Mouse (Mus musculus): ENCODE results near the gene Atp6v0e.

Gene Atp6v0e

DNA sequence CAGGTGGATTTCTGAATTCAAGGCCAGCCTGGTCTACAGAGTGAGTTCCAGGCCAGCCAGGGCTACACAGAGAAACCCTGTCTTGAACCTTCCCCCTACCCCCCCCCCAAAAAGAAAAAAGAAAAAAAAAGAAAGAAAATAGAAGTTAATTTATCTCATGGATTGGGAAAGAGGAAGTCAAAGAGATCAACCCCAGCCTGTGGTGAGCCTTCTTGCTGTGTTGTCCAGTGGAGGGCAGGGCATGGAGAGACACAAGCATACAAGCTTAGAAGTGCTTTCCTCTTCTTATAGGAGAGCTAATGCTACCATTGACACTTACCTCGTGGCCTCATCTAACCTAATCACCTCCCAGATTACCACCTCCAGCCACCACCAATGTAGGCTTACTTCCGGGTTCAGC, 23.2 kb upstream of the Atp6v0e start:
- no peak for DNase-seq (ENCODE audit: low spot score in 2 of 2)

DNA sequence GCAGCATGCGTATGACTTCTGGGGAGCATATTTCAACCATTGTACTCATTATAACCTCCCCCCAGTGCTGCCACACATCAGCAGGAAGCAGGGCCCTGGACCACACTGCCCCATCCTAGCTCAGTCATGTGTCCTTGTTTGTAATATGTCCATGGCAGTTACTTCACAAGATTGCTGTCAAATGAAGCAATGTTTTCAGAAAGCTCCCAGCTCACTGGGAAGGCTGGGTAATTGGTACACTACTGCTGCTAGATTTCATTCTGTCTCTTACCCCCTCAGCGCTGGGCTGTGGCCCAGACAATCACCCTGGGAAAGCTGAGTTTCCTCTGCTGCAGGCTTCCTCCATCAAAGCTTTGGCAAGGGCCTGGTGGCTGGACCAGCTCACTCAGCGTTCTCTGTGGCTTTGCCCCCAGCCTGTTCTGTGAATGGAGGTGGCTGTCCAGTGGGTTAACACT, 22.7 kb upstream of the Atp6v0e start:
- no peak for DNase-seq (ENCODE audit: low spot score in 2 of 2)

DNA sequence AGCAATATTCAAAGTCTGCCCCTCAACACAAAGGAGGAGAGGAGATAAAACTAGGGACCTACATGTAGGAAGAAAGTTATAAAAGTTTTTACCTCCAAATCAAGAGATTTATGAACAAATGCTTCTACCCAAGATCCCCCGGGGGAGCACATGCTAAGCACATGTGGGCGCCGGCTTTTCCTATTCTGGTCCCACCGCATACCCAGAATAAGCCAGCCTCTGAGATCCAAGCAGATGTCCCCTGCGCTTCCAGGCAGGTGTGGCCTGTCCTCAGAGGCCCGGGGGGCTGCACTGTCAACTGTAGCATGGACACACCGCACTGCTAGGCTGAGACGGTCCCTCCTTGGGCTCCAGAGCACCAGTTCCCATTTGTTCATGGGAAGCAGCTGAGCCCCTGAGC, 19.6 kb upstream of the Atp6v0e start:
- DNase-seq (ENCODE audit: low spot score in 2 of 2), result no peak

DNA sequence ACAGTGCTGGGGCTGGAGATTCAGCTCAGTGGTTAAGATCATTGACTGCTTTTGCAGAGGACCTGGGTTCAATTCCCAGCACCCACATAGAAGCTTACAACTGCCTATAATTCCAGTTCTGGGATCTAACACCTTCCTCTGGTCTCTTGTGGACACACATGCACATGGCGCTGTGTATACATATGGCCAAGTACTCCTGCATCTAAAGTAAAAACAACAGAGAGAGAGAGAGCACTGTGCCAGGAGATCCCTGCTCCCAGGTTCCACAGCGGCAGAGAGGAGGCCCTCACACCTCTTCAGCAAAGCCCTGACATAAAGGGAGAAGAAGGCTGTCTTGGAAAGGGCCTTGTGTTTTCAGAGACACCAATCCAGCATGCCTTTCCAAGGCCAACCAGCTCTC, 19.0 kb upstream of the Atp6v0e start:
- DNase-seq (ENCODE audit: low spot score in 2 of 2), result no peak

DNA sequence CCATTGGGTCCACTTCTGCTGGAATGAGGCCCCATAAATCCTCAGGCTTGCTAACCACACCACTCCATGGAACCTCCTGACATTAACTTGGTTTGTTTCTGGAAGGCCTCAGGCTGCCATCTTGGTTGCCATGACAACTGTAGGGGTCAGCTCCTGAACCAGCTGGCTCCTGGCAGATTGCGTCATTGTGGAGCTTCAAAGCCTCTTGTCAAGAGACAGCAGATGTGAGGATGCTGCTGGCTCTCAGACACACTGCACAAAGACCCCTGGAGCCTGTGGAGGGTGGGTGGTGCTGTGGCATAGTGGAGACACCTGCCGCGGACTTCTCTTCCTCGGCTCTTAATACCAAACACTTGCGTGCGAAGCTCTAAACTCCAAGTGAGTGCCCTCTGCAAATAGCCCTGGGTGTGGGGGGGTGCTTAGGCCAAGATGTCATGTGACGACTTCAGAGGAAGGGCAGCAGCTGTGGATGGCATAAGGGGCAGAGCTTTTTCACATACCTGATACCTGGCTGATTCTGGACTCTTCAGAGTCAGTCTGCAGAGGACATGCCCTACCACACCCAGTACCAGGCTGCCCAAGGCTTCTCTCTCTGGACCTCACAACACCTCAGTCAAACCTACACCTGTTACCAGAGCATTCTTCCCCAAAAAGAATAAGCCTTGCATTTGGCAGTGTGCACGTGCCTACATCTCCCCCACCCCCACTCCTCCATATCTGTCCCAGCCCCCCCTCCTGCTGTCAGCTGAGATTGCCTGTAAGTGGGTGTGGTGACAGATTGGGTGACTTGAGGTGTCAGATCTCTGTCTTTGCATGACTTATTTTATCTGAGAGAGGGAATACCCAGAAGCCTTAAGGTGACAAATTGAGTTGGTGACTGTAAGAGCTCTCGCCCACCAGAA, 18.3 kb upstream of the Atp6v0e start:
- DNase-seq (ENCODE audit: low spot score in 2 of 2), result no peak

DNA sequence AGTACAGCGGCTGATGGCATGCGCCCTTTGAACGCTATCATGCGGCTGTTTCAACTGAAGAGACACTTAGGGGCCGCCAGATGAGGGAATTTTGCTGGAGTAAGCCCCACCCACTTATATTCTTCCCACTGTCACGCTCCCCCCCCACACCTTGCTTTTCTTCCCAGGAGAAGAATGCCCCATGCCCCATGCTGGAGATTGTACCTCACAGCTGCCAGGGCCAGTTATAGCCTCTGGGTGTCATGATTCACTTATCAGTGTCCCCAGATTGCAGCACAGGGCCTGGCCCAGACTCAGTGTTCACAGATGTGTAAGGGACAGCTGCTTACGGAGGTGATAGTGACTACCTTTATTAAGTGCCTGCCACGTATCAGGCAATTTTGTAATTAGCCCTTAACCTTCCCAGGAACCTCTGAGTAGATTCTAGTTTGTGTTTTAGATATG, 17.6 kb upstream of the Atp6v0e start:
- DNase-seq (ENCODE audit: low spot score in 2 of 2), result no peak

DNA sequence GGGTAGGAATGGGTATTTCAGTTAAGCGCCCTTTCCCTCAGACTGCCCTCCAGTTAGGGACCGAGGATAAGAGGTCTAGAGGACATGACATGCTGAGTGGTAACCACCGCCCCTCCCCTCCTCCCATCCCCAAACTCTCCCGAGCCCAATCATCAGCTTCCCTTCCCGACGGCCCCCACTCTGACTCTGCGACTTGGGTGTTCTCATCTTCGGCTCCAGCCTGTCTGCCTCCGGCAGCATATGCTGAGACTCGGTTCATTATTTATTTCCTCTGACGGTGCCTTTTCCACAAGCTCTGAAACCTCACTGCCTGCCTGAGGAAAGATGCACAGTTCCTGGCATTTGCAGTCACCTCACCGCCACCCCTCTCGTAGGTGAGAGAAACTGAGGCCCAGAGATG, 15.7 kb upstream of the Atp6v0e start:
- DNase-seq (ENCODE audit: low spot score in 2 of 2), result no peak

DNA sequence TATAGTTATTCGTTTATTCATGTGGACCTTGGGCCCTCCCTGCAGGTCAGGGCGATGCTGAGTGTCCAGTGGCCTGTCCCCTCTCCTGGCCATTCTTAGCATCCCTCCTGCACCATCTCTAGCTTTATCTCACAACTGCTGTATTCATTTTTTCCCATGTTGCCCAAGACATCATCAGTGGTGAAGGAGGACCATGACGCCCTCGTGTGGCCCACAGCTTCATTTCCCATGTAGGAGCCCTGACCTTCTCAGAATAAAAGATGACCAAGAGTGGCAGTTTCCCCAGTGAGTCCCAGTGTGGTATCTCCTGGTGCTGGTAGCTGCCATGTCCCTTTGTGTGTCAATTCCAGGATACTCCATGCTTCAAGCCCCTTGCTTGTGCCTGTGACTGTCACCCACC, 13.5 kb upstream of the Atp6v0e start:
- no peak for DNase-seq (ENCODE audit: low spot score in 2 of 2)

DNA sequence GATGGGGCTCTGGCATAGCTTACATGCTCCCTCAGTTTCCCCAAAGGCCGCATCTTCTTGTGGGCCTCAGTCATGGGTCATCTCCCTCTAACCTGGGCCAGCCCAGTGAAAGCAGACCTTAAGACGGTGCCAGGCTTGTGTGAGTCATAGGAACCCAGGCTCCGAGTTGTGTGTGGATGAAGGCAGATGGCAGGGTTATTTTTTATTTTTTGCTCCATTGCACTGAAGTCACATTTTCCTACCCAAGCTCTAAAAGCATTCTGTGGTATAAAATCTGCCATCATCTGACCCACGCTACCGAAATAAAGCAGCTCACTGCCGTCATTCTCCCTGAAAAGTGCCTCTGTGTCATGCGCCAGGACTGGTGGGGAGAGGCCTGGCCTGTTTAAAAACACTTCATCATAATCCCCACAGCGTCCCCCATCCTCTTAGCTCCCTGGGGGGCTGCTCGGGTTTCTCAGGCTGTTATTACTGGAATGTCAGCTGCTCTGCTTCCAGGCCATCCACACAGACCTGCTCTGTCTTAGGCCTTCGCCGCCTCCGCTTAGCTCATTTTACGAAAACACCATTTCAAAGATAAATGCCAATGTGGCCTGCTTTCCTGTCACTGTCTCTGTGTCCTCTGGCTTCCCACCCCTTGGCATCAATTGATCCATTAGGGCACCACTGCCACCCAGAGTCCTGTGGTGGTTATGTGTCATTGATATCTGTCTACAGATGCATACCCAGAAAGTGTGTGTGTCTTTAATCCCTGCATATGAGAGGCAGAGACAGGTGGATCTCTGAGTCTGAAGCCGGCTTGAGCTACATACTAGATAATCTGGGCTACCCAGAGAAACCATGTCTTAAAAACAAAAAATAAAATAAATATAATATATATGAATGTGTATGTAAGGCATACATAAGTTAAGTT, 12.3 kb upstream of the Atp6v0e start:
- no peak for DNase-seq (ENCODE audit: low spot score in 2 of 2)

DNA sequence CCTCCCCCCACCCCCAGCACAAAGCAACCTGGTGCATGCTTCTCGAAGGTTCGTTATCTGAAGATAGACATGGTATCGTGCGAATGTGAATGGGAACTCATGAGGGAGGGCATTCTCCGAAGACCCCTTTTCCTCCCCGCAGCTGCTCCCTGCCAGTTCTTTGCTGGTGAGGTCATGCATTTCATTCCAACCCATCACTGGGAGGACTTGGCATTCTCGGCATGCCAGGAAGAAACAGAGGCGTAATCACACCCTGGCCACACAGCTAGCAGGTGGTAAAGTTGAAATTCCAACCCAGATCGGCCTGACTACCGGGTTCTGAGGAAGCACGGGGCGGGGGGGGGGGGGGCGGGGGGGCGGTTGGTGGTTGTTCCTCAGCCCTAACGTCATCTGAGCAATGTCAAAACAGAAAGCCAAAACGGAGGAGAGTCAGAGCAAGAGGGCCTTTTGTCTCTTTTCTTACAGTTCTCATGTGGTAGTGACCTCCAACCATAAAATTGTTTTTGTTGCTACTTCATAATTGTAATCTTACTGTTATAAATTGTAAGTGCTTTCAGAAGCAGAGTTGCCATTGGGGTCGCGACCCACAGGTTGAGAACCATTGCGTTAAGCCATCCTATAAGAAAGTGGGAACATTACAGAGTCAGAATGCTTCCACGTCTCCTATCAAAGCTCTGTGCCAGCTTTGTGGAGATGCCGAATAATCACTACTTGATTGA, 4.0 kb upstream of the Atp6v0e start:
- no peak for DNase-seq (ENCODE audit: low spot score in 2 of 2)

DNA sequence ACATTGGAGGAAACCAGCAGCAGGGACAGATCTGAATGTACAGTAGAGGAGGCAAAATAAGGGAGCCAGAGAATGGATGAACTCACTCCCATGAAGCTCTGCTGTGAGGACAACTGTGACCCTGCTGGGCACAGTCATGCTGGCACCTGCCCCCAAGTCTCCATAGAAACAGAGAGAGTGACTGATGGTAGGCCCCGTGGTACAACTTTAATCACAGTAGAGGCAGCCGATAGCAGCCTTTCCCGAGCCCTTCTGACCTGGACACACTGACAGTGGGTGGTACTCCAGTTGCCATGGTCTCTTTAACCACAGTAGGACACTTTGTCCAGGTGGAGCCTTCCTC, 3.5 kb upstream of the Atp6v0e start:
- no peak for DNase-seq (ENCODE audit: low spot score in 2 of 2)

DNA sequence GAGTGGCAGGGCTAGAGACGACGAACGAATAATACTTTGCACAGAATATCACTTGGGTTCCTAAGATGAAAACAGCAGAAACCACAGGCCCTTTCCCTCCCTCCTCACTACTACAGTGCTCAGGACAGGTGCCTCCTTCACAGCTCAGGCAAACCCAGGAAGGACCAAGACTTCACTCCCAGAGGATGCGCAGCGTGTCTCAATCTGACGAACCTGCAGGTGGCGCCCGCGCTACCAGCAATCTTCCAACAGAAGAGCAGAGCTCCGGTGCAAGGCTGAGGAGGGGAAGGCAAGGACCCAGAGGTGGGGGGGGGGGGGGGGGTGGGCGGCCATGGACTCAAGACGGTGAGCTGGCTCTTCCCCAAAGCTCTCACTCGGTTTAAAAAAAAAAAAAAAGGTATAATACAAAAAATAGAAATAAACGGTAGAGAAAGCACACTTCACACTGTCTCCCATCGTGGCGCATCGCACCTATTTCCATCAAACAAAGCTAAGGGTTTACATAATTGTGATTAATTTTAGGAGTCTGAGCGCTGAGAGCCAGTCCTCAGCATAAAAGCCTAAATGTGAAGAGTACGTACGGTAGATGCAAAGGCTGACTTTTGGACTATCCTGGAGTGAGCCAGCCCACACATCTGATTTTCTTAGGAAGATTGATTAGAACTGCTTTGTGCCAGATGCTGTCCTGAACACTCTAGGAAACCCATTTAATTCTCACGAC, 2.7 kb upstream of the Atp6v0e start:
- peak; percentile 59 to 74 for DNase-seq (ENCODE audit: low spot score in 2 of 2)

DNA sequence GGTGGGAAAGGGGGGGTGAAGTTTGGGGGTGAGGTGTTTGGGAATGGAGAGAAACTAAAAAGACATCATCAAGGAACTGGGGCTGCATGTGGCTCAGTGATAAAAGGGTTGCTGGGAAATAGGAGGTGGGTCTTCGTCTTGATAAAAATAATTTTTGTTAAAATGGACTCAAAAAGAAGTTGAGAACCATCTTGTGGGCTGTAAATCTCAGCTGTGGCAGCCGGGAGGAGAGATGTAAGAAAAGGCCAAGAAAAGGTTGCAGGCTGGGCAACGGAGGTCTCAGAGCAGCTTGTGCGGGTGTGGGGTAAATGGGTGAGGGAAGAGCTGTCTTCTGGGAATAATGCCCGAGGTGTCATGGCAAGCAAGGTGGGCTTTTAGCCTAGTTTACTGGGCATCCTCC, 827 bp upstream of the Atp6v0e start:
- DNase-seq (ENCODE audit: low spot score in 2 of 2), result no peak

DNA sequence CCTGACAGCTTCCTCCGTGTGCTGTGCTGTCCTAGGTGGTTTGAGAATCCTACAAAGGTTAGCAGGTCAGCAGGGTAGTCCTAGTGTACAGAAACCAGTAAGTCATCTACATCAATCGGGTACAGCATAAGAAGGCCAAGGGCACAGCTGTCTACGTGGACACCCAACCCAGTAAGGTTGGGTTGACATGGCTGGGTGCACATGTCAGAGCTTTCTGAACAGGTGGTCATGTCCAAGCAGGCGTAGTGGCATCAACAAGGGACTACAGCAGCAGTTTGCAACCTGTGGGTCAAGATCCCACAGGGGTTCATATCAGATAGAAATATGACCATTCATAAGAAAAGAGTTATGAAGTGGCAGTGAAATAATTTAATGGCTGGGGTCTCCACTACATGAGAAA, 2.6 kb downstream of the Atp6v0e start:
- no peak for DNase-seq (ENCODE audit: low spot score in 2 of 2)

DNA sequence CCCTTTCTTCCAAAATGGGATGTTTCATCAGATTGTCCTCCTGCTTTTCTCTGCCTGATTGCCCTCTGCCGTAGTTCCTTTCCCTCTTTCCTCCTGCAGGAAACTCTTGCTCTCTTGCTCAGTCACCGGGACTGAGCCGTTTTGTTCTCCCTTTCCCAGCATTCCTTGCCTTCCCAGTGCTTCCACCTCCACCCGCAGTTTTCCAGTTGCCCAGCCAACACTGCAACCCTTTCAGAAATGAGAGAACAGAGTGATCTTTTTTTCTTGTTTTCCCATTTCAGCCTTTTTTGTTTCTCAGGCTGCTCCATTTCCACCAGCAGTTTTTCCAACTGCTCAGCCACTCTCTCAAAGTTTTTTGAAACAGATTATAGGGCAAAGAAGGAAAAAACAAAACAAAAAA, 8.2 kb downstream of the Atp6v0e start:
- DNase-seq (ENCODE audit: low spot score in 2 of 2), result no peak

DNA sequence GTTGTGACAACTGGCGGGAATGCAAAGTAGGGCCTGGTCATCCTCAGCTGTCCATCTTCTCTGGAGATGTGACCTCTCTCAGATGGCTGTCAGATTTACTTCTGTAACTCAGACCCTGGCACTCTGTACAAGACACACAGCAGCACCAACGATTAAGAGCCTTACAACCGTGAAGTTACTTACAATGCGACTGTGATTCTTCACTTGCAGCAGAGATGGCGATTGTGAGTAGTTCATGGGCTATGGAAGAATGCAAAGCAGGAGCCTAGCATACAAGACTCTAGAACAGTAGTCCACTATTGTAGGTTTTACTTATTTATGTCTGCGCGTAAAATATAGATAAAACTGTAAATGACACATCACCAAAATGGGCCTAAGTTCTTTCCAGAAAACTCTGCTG, 12.8 kb downstream of the Atp6v0e start:
- DNase-seq (ENCODE audit: low spot score in 2 of 2), result no peak

DNA sequence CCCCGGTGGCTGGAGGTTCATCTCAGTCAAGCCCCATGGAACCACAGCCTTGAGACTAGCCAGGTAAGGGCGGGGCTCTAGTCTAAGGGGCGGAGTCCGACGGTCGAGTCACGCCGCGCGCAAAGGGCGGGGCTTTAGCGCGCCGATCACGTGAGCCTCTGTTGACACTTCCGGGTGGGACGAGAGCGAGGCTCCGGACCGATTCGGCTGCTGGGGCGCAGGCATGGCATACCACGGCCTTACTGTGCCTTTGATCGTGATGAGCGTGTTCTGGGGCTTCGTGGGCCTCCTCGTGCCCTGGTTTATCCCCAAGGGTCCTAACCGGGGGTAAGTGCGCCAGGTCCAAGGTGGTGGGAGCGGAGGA, 13.2 kb downstream of the Atp6v0e start:
- peak; percentile 87 to 92 for DNase-seq (ENCODE audit: low spot score in 2 of 2)

DNA sequence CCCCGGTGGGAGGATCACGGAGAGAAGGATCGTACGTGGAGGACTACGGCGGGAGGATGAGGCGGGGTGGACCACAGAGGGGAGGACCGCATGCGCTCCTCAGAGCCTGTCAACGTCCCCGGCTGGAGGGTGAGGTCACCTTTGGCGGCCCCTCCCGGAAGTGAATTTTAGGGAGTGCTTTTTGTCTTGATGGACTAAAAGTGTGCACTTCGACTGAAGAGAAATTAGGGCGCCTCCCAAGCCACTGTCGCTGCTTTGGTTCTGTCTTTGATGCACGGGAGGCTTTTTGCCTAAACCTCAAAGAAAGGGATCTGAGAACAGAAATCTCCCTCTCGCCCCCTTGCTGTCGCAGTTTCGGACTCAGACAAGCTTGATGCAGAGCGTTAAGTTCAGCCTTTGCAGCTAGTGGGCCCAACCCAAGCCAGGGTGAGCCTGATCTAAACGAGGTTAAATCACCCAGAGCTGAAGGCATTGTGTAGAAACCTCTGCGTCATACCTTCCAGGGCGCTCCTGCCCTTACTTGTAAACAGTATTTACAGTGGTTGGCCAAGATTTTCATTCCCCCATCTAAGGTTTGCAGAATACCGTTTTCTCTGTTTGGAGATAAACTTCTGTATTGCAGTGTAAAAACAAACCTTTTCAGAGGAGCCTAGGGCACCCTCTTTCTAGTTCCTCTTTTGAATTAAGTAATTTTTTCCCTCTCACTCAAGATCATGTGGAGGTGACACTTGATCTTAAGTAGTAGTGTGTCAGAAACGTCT, 13.8 kb downstream of the Atp6v0e start:
- DNase-seq (ENCODE audit: low spot score in 2 of 2), result peak in 1 of 2 experiments; percentile 62

DNA sequence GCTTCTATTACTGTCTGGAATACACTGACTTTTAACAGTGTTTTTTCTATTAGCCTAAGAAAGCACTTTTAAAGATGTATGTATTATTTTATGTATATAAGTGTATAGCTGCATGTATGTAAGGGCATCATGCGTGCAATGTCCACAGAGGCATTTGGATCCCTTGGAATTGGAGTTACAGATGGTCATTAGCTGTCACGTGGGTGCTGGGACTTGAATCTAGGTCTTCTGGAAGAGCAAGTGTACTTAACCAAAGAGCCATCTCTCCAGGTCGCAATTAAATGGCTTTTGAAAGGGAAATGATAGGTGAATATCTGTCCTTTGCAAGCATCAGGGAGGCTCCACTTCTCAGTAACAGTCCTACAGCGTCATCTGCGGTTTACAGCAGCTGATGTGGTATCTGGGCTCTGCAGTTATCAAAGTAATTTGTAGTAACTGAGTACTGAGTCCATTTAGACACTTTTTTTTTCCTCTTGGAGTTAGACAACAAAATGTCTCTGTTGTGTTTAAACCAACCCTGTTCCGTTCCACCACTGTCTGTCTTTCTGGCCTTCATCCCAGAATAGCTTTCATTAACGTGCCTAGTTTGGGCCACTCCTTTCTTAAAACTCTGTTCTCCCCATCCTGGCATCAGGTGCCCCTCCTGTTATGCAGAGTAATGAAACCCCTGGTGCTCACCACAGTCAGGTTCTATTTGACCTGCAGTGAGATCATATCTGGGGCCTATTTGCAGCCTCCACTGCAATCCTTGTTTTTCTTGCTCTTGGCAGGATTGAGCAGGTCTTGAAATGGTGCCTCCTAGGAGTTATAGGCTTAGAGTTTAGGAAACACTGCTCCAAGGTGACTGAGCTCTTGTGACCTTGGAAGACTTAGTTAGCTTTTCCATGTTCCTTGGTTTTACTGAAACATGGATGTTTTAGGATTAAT, 14.9 kb downstream of the Atp6v0e start:
- DNase-seq (ENCODE audit: low spot score in 2 of 2), result peak in 1 of 2 experiments; percentile 23

DNA sequence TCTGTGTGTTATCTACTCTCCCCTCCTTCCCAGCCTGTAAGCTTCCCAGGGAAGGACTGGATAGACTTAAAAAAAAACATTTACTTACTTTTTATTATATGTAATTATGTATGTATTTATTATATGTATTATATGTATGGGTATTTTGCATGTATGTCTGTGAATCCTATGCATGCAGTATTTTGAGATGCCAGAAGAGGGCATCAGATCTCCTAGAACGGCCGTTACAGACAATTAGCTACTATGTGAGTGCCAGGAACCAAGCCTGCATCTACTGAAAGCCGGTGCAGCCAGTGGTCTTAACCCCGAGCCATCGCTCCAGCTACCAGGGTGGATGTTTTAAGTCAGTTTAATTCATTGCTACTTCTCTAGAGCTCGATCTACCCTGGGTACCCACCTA, 18.2 kb downstream of the Atp6v0e start:
- DNase-seq (ENCODE audit: low spot score in 2 of 2), result no peak

Measured in natural killer cell, adult 2 months (primary cell).